Mouse (Mus musculus): ENCODE measurements around the gene Gpr139. TPM values are rescaled to one million over a fixed set of nuclear protein-coding genes. Genes with fewer than 3 reads are reported as not detected.

Gpr139 gene
- polyA plus RNA-seq, 1 experiment from 2014 or later = not detected

- H3K4me2 ChIP-seq (ENCODE audit: low read depth, low read length) = no peak overlapping the region
- ATAC-seq (replicated peaks; ENCODE audit: extremely low read depth, insufficient read depth, low FRiP score) = no peak
- H3K27ac ChIP-seq (ENCODE audit: low read length) = no peak overlapping the region
- H3K4me3 ChIP-seq (ENCODE audit: low read length) = no peak overlapping the region
- no peaks in the 10 kb centered on the region for H3K4me1 ChIP-seq (ENCODE audit: control insufficient read depth, insufficient read depth, low read length)
- H3K9me3 ChIP-seq (replicated peaks; ENCODE audit: control insufficient read depth, low read length) = no peaks in the 10 kb centered on the region
- H3K9ac ChIP-seq (ENCODE audit: low read length) = no peak overlapping the region
- no peaks in the 10 kb centered on the region for H3K36me3 ChIP-seq (ENCODE audit: control insufficient read depth, insufficient read depth)
- WGBS = 66% methylated on average over 8 of the region's 8 CpGs
- no peaks in the 10 kb centered on the region for H3K27me3 ChIP-seq (ENCODE audit: control insufficient read depth, insufficient read depth, low read length)
Observed at GRCm38 (mm10) chr7:119111771-119112170, 72.6 kb downstream of the Gpr139 start.

- 79% methylated on average over 4 of the region's 4 CpGs for WGBS
- Histone ChIP-seq H3K4me2 (ENCODE audit: low read depth, low read length) (no peak overlapping the region), H3K36me3 (ENCODE audit: control insufficient read depth, insufficient read depth) (no peaks in the 10 kb centered on the region), H3K9me3 (replicated peaks; ENCODE audit: control insufficient read depth, low read length) (no peaks in the 10 kb centered on the region), H3K4me1 (ENCODE audit: control insufficient read depth, insufficient read depth, low read length) (no peaks in the 10 kb centered on the region), H3K27me3 (ENCODE audit: control insufficient read depth, insufficient read depth, low read length) (no peaks in the 10 kb centered on the region), H3K27ac (ENCODE audit: low read length) (no peak overlapping the region), H3K4me3 (ENCODE audit: low read length) (no peak overlapping the region), H3K9ac (ENCODE audit: low read length) (no peak overlapping the region)
- ATAC-seq (replicated peaks; ENCODE audit: extremely low read depth, insufficient read depth, low FRiP score) = no peak
Observed at GRCm38 (mm10) chr7:119105878-119106277, 78.5 kb downstream of the Gpr139 start.

GRCm38 (mm10) chr7:119096583-119096982, 87.8 kb downstream of the Gpr139 start:
- Histone ChIP-seq H3K4me3 (ENCODE audit: low read length) (no peak overlapping the region), H3K36me3 (ENCODE audit: control insufficient read depth, insufficient read depth) (no peaks in the 10 kb centered on the region), H3K9ac (ENCODE audit: low read length) (no peak overlapping the region), H3K4me2 (ENCODE audit: low read depth, low read length) (no peak overlapping the region), H3K27ac (ENCODE audit: low read length) (no peak overlapping the region), H3K4me1 (ENCODE audit: control insufficient read depth, insufficient read depth, low read length) (no peaks in the 10 kb centered on the region), H3K9me3 (replicated peaks; ENCODE audit: control insufficient read depth, low read length) (no peaks in the 10 kb centered on the region), H3K27me3 (ENCODE audit: control insufficient read depth, insufficient read depth, low read length) (no peaks in the 10 kb centered on the region)
- 70% methylated on average over 3 of the region's 3 CpGs for WGBS
- no peak for ATAC-seq (replicated peaks; ENCODE audit: extremely low read depth, insufficient read depth, low FRiP score)

Other genes with a start within 250 kb of the Gpr139 start
- gene Gprc5b, start 189.4 kb downstream of the Gpr139 start, polyA plus RNA-seq (2015; fragmentation: Nextera tagmentation; extraction: Ambion mirVana) = 5.3 and 5.8 TPM in 2 replicates

All from heart, embryonic 16.5 days (tissue).